Mouse (Mus musculus): ENCODE results near the gene Atp6v1g2. TPM values are rescaled to one million over a fixed set of nuclear protein-coding genes. Genes with fewer than 3 reads are reported as not detected.

Atp6v1g2 gene
- 628 TPM in 2 replicates for polyA plus RNA-seq (2012; rRNA removed)

DNA sequence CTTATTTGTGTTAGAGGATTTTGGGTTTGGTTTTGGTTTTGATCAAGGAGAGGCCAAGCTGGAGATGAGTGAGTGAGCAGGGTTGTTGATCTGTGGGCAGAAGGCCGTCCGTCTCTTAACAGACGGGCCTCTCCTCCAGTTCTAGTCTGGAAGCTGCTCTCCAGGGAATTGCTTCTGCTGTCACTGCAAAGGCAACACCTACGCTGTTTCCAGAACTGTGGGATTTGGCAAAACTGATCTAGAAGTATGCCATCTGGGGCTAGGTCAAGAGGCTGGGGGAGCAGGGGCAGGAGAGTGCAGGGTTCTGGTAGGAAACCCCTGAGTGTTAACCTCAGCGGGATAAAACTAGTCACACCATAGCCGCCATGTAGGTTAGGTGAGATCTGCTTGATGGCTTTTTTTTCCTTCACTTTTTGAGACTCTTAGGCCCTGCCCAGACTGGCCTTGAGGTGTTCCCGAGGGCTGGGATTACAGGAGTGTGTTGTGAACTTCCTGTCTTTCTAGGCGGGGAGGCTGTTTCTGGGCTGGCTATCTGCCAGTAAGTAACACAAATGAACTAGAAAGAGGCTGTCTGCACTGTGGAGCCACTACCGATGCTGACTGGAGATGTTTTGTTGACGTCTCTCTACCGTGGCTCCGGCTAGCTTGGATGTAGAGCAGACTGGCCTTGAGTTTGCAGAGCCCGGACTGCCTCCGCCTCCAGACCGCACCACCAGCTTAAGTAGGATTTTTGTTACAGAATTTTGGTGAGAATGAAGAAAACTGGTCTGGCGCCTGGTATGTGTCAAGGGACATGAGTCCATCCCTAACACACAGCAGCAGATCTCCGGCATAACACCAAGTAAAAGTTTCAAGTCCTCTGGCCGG is at the start of gene Atp6v1g2:
Gene Atp6v1g2, plus strand, starts transcription at position 547 of the 867 bp plus-strand sequence.
- Histone ChIP-seq H3K4me1 (ENCODE audit: control insufficient read depth, insufficient read depth, low read length) (peaks cover 5% of the 10 kb centered on the region; the same call in 1 of the 2 replicates), H3K27ac (ENCODE audit: insufficient read depth, low read length) (no peak within 1 kb of the TSS), H3K4me3 (replicated peaks; ENCODE audit: insufficient read depth, low read depth, low read length) (peak within 1 kb of the TSS; percentile 83), H3K27me3 (ENCODE audit: control insufficient read depth, insufficient read depth, low read length) (no peaks in the 10 kb centered on the region)
- no peak for DNase-seq
- 45% methylated on average over 18 of the region's 18 CpGs for WGBS
- no peak for TF ChIP-seq CTCF (IDR thresholded peaks at IDR 0.05; ENCODE audit: borderline replicate concordance, insufficient read depth, low read depth, low read length)
- TF ChIP-seq POLR2A (IDR thresholded peaks at IDR 0.05; ENCODE audit: borderline replicate concordance, insufficient read depth, low read length): no peak

DNA sequence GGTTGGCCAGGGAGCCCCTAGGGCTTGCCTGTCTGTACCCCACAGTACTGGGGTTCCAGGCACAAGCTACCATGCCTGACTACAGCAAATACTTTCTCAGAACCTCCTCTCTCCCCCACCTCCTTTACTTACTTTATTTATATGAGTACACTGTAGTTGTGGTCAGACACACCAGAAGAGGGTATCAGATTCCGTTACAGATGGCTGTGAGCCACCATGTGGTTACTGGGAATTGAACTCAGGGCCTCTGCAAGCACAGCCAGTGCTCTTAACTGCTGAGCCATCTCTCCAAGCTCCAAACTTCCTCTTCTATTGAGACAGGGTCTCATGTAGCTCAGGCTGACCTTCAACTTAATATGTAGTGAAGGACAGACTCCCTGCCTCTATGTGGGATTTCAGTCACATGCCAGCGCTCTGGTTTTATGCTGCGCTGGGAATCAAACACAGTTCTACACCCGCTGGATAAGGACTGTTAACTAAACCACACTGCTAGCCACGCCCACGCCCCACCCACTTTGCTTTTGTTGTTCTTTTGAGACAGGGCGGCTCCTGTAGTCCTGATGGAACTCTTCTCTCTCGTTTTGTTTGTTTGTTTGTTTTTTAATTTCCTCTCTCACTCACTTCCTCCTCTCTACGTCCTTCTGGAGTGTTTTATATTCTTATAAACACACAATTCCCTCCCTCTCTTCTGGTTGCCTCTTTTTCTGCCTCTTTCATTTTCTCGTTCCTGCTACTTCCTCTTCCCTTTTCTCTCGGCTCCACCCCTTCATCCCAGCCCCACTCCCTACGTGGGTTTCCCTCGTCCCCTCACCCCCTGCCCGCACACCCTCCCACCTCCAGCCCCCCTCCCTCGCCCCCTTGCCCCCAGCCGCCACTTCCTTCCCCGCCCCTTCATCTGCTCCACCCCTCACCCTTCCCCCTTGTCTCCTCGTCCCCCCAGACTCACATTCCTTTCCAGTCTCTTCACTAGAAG is 47.5 kb upstream of the Atp6v1g2 start:
- no peak for DNase-seq
- H3K4me3 ChIP-seq (replicated peaks; ENCODE audit: insufficient read depth, low read depth, low read length): peak overlapping the region; percentile 26
- TF ChIP-seq POLR2A (IDR thresholded peaks at IDR 0.05; ENCODE audit: borderline replicate concordance, insufficient read depth, low read length) (no peak), CTCF (IDR thresholded peaks at IDR 0.05; ENCODE audit: borderline replicate concordance, insufficient read depth, low read depth, low read length) (no peak)
- WGBS: 4% methylated on average over 17 of the region's 18 CpGs
- H3K27me3 ChIP-seq (ENCODE audit: control insufficient read depth, insufficient read depth, low read length): no peaks in the 10 kb centered on the region
- H3K4me1 ChIP-seq (ENCODE audit: control insufficient read depth, insufficient read depth, low read length): no peaks in the 10 kb centered on the region
- H3K27ac ChIP-seq (ENCODE audit: insufficient read depth, low read length): no peak overlapping the region

DNA sequence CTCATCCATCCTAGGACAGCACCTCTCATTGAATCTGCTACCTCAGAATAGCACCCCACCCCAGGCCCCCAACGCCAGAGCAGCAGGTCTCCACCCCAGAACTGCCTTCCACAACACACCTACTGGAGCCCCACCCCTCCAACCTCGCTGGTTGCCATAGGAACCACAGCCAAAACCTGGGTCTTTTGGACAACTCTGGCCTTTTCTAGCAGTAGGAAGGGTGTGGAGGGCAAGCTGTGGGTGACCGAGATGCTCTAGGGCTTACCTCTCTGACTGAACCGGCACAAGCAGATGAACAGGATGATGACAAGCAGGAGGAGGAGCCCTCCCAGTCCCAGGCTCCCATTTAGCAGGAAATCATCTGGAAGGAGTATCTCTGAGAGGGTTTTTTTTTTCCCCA is 46.8 kb upstream of the Atp6v1g2 start:
- H3K4me1 ChIP-seq (ENCODE audit: control insufficient read depth, insufficient read depth, low read length): no peaks in the 10 kb centered on the region
- TF ChIP-seq CTCF (IDR thresholded peaks at IDR 0.05; ENCODE audit: borderline replicate concordance, insufficient read depth, low read depth, low read length) (no peak), POLR2A (IDR thresholded peaks at IDR 0.05; ENCODE audit: borderline replicate concordance, insufficient read depth, low read length) (no peak)
- DNase-seq: no peak
- H3K27ac ChIP-seq (ENCODE audit: insufficient read depth, low read length): no peak overlapping the region
- 2% methylated on average over 4 of the region's 4 CpGs for WGBS
- H3K4me3 ChIP-seq (replicated peaks; ENCODE audit: insufficient read depth, low read depth, low read length): no peak overlapping the region
- no peaks in the 10 kb centered on the region for H3K27me3 ChIP-seq (ENCODE audit: control insufficient read depth, insufficient read depth, low read length)

DNA sequence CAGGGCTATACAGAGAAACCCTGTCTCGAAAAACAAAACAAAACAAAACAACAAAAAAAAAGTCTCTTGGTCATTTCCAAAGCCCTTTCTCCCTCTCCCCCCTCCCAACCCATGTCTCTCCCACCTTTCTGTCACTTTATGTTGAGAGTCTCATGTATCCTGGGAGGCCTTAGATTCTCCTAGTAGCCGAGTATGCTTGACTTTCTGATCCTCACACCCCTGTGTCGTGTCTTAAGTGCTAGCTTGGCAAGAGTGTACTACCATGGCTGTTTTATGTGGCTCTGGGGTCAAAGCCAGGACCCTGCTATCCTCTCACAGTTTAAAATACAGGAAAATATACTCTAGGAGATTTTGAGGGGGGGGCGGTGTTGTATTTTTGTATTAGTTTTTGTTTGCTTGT is 46.1 kb upstream of the Atp6v1g2 start:
- Histone ChIP-seq H3K27ac (ENCODE audit: insufficient read depth, low read length) (no peak overlapping the region), H3K27me3 (ENCODE audit: control insufficient read depth, insufficient read depth, low read length) (no peaks in the 10 kb centered on the region), H3K4me1 (ENCODE audit: control insufficient read depth, insufficient read depth, low read length) (no peaks in the 10 kb centered on the region), H3K4me3 (replicated peaks; ENCODE audit: insufficient read depth, low read depth, low read length) (no peak overlapping the region)
- DNase-seq: no peak
- no peak for TF ChIP-seq CTCF (IDR thresholded peaks at IDR 0.05; ENCODE audit: borderline replicate concordance, insufficient read depth, low read depth, low read length)
- no peak for TF ChIP-seq POLR2A (IDR thresholded peaks at IDR 0.05; ENCODE audit: borderline replicate concordance, insufficient read depth, low read length)
- 72% methylated on average over 4 of the region's 4 CpGs for WGBS

DNA sequence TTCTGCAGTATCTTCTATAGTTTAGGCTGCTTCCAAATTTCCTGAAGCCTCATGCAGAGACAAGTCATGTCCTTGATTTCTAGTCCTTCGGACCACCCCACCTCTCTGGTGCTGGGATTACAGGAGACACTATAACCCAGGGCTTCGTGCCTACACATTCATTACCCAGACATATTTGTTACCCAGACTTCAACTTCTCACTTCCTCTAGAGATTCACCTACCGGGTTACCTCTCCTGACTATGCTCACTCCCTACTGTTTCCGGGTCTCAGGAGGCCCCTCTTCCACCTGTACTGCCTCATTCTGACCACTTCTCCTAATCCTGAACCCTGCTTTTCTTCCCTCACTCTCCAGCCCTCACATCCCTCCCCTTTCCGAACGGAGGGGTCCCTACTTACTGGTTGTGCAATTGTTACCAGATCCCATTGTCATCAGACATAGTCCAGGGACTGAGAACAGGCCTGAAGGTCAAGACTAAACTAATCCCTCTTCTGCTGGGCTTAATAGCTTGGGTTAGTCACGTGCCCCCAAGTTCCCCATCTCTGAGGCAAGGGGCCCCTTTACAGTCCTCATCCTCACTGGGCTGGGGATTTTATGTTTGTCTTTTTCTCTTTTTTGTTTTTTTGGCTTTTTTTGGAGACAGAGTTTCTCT is 45.4 kb upstream of the Atp6v1g2 start, which contains the start of gene Lst1:
Gene Lst1, minus strand, starts transcription at position 481 of the 652 bp plus-strand sequence.
- Histone ChIP-seq H3K4me3 (replicated peaks; ENCODE audit: insufficient read depth, low read depth, low read length) (no peak within 1 kb of the TSS), H3K27me3 (ENCODE audit: control insufficient read depth, insufficient read depth, low read length) (no peaks in the 10 kb centered on the region), H3K4me1 (ENCODE audit: control insufficient read depth, insufficient read depth, low read length) (no peaks in the 10 kb centered on the region), H3K27ac (ENCODE audit: insufficient read depth, low read length) (no peak within 1 kb of the TSS)
- TF ChIP-seq POLR2A (IDR thresholded peaks at IDR 0.05; ENCODE audit: borderline replicate concordance, insufficient read depth, low read length): no peak
- TF ChIP-seq CTCF (IDR thresholded peaks at IDR 0.05; ENCODE audit: borderline replicate concordance, insufficient read depth, low read depth, low read length): no peak
- DNase-seq: no peak
- WGBS: 78% methylated on average over 7 of the region's 7 CpGs

DNA sequence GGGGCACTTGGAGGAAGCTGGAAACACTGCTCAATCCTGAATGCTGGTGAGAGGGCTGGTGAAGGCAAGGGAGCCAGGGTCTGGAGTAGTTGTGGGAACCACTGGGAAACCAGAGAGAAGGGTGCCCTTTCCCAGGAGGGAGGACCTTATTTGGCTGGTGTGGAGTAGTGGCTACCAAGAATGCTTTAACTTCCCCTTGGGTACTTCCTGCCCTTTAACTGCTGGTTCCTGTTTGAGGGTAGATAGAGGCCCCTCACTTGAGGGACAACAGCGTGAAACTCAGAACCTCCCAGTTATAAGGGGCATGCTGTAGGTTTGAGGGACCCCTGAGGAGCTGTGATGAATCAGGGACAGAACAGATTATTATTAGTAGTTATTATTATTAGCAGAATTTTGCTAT is 44.3 kb upstream of the Atp6v1g2 start:
- TF ChIP-seq POLR2A (IDR thresholded peaks at IDR 0.05; ENCODE audit: borderline replicate concordance, insufficient read depth, low read length) (no peak), CTCF (IDR thresholded peaks at IDR 0.05; ENCODE audit: borderline replicate concordance, insufficient read depth, low read depth, low read length) (no peak)
- DNase-seq: no peak
- no peak overlapping the region for H3K4me3 ChIP-seq (replicated peaks; ENCODE audit: insufficient read depth, low read depth, low read length)
- H3K27ac ChIP-seq (ENCODE audit: insufficient read depth, low read length): no peak overlapping the region
- 66% methylated on average over 1 of the region's 1 CpGs for WGBS
- H3K27me3 ChIP-seq (ENCODE audit: control insufficient read depth, insufficient read depth, low read length): no peaks in the 10 kb centered on the region
- H3K4me1 ChIP-seq (ENCODE audit: control insufficient read depth, insufficient read depth, low read length): no peaks in the 10 kb centered on the region

DNA sequence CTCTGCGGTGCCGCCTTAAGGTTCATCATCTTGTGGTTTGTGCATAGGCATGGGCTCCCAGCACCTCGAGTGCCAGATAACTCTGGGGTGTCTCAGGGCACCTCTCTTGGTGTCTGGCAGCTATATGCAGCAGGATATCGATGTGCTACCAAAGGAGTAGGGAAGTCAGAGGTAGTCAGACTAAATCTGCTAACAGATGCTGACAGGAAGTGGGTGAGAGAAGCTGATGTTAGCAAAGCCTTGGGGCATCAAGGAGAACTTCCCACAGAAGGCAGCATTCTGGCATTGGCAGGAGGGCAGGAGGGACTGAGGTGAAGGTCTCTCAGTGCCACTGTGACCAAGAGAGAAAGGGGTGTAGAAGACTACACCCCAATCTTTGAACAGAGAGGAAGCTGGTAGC is 43.4 kb upstream of the Atp6v1g2 start:
- no peak overlapping the region for H3K27ac ChIP-seq (ENCODE audit: insufficient read depth, low read length)
- no peaks in the 10 kb centered on the region for H3K4me1 ChIP-seq (ENCODE audit: control insufficient read depth, insufficient read depth, low read length)
- no peak overlapping the region for H3K4me3 ChIP-seq (replicated peaks; ENCODE audit: insufficient read depth, low read depth, low read length)
- no peaks in the 10 kb centered on the region for H3K27me3 ChIP-seq (ENCODE audit: control insufficient read depth, insufficient read depth, low read length)
- 72% methylated on average over 4 of the region's 4 CpGs for WGBS
- no peak for TF ChIP-seq POLR2A (IDR thresholded peaks at IDR 0.05; ENCODE audit: borderline replicate concordance, insufficient read depth, low read length)
- TF ChIP-seq CTCF (IDR thresholded peaks at IDR 0.05; ENCODE audit: borderline replicate concordance, insufficient read depth, low read depth, low read length): no peak
- DNase-seq: no peak

Data from cerebellum, adult 2 months (tissue).